Mouse (Mus musculus): ENCODE data around the gene Lgr6. TPM values are rescaled to one million over a fixed set of nuclear protein-coding genes. Genes with fewer than 3 reads are reported as not detected.

Lgr6 gene
- polyA plus RNA-seq, 1 experiment from 2014 or later = 0.35 TPM

GRCm38 (mm10) chr1:135146946-135147701 is 42.0 kb upstream of the Lgr6 start:
- Histone ChIP-seq H3K9me3 (ENCODE audit: control insufficient read depth, low read length) (no peaks in the 10 kb centered on the region), H3K9ac (ENCODE audit: low read length) (peak overlapping the region; percentile 95), H3K4me2 (replicated peaks; ENCODE audit: low read depth) (peak overlapping the region; percentile 81), H3K36me3 (ENCODE audit: control insufficient read depth, insufficient read depth, low read length) (no peaks in the 10 kb centered on the region), H3K4me3 (ENCODE audit: low read depth, low read length) (peak overlapping the region; percentile 98), H3K4me1 (replicated peaks; ENCODE audit: control insufficient read depth, insufficient read depth) (no peaks in the 10 kb centered on the region; the same call in 1 of the 2 replicates), H3K27me3 (ENCODE audit: control insufficient read depth, insufficient read depth, low read length) (no peaks in the 10 kb centered on the region), H3K27ac (replicated peaks) (peak overlapping the region; percentile 95)
- no peak for TF ChIP-seq CTCF (IDR thresholded peaks at IDR 0.05; ENCODE audit: low read depth)
- no peak for TF ChIP-seq EP300 (optimal IDR thresholded peaks at IDR 0.05)
- peak; percentile 85 for ATAC-seq (ENCODE audit: low FRiP score, low TSS enrichment)
- peak; percentile 88 for DNase-seq (ENCODE audit: low spot score)
- WGBS = 0% methylated on average over 61 of the region's 69 CpGs

- Histone ChIP-seq H3K9ac (ENCODE audit: low read length) (peak within 1 kb of the TSS; percentile 95), H3K4me1 (replicated peaks; ENCODE audit: control insufficient read depth, insufficient read depth) (no peaks in the 10 kb centered on the region; the same call in 1 of the 2 replicates), H3K4me3 (ENCODE audit: low read depth, low read length) (peak within 1 kb of the TSS; percentile 98), H3K9me3 (ENCODE audit: control insufficient read depth, low read length) (no peaks in the 10 kb centered on the region), H3K4me2 (replicated peaks; ENCODE audit: low read depth) (peak within 1 kb of the TSS; percentile 81), H3K27me3 (ENCODE audit: control insufficient read depth, insufficient read depth, low read length) (no peaks in the 10 kb centered on the region), H3K36me3 (ENCODE audit: control insufficient read depth, insufficient read depth, low read length) (no peaks in the 10 kb centered on the region), H3K27ac (replicated peaks) (peak within 1 kb of the TSS; percentile 95)
- DNase-seq (ENCODE audit: low spot score) (peak; percentile 88), ATAC-seq (ENCODE audit: low FRiP score, low TSS enrichment) (peak; percentile 86)
- TF ChIP-seq CTCF (IDR thresholded peaks at IDR 0.05; ENCODE audit: low read depth) = no peak
- no peak for TF ChIP-seq EP300 (optimal IDR thresholded peaks at IDR 0.05)
- WGBS = under 1% methylated on average over 65 of the region's 78 CpGs
These were observed 41.2 kb upstream of the Lgr6 start, which contains the start of gene Arl8a for GRCm38 (mm10) chr1:135146077-135146945. Gene Arl8a (plus strand): TSS chr1:135146824.

DNA sequence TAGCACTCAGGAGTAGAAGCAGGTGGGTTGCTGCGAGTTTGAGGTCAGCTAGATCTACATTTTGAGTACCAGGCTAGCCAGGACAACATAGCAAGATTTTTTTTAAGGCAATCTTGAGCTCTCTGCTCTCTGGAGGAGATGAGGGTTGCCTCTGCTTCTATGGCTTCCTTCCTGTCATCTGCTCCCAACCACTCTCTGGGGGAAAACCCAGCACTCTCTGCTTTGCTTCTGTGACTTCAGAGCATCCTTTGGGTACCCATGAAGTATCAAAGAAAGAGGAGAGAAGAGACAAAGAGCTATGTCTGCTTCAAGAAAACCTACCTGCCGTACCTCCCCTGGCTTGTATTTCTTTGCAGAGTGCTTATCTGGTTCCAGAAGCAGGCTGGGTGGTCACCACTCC is 38.9 kb upstream of the Lgr6 start:
- Histone ChIP-seq H3K4me1 (replicated peaks; ENCODE audit: control insufficient read depth, insufficient read depth) (no peaks in the 10 kb centered on the region), H3K27ac (replicated peaks) (no peak overlapping the region), H3K36me3 (ENCODE audit: control insufficient read depth, insufficient read depth, low read length) (no peaks in the 10 kb centered on the region), H3K9me3 (ENCODE audit: control insufficient read depth, low read length) (no peaks in the 10 kb centered on the region), H3K4me3 (ENCODE audit: low read depth, low read length) (no peak overlapping the region), H3K27me3 (ENCODE audit: control insufficient read depth, insufficient read depth, low read length) (no peaks in the 10 kb centered on the region), H3K9ac (ENCODE audit: low read length) (no peak overlapping the region), H3K4me2 (replicated peaks; ENCODE audit: low read depth) (no peak overlapping the region)
- 84% methylated on average over 2 of the region's 2 CpGs for WGBS
- no peak for DNase-seq (ENCODE audit: low spot score)
- ATAC-seq (ENCODE audit: low FRiP score, low TSS enrichment) = no peak
- TF ChIP-seq EP300 (optimal IDR thresholded peaks at IDR 0.05) = no peak
- no peak for TF ChIP-seq CTCF (IDR thresholded peaks at IDR 0.05; ENCODE audit: low read depth)

DNA sequence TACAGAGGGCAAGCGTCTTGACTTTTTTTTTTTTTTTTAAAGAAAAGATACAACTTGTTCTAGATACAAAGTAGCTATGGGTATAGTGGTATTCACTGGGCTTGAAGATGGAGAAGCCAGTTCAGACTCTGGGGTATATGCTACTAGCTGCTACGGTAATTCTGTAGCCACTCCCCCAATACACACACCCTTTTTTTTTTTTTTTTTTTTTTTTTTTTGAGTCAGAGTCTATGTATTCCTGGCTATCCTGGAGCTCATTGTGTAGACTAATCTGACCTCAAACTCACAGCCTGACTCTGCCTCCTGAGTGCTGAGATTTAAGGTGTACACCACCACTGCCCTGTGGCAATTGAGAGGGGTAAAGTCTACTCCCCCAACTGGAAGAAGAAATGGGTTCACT is 37.4 kb upstream of the Lgr6 start:
- TF ChIP-seq EP300 (optimal IDR thresholded peaks at IDR 0.05) (no peak), CTCF (IDR thresholded peaks at IDR 0.05; ENCODE audit: low read depth) (no peak)
- Histone ChIP-seq H3K36me3 (ENCODE audit: control insufficient read depth, insufficient read depth, low read length) (no peaks in the 10 kb centered on the region), H3K9me3 (ENCODE audit: control insufficient read depth, low read length) (no peaks in the 10 kb centered on the region), H3K4me3 (ENCODE audit: low read depth, low read length) (no peak overlapping the region), H3K27ac (replicated peaks) (no peak overlapping the region), H3K4me2 (replicated peaks; ENCODE audit: low read depth) (no peak overlapping the region), H3K27me3 (ENCODE audit: control insufficient read depth, insufficient read depth, low read length) (no peaks in the 10 kb centered on the region), H3K9ac (ENCODE audit: low read length) (no peak overlapping the region), H3K4me1 (replicated peaks; ENCODE audit: control insufficient read depth, insufficient read depth) (no peaks in the 10 kb centered on the region)
- ATAC-seq (ENCODE audit: low FRiP score, low TSS enrichment) (no peak), DNase-seq (ENCODE audit: low spot score) (no peak)
- WGBS = 46% methylated on average over 2 of the region's 2 CpGs

GRCm38 (mm10) chr1:135139906-135140305 is 34.8 kb upstream of the Lgr6 start:
- 63% methylated on average over 2 of the region's 2 CpGs for WGBS
- H3K9ac ChIP-seq (ENCODE audit: low read length) = no peak overlapping the region
- no peak for ATAC-seq (ENCODE audit: low FRiP score, low TSS enrichment)
- H3K27ac ChIP-seq (replicated peaks) = no peak overlapping the region
- H3K27me3 ChIP-seq (ENCODE audit: control insufficient read depth, insufficient read depth, low read length) = no peaks in the 10 kb centered on the region
- H3K9me3 ChIP-seq (ENCODE audit: control insufficient read depth, low read length) = no peaks in the 10 kb centered on the region
- H3K36me3 ChIP-seq (ENCODE audit: control insufficient read depth, insufficient read depth, low read length) = no peaks in the 10 kb centered on the region
- H3K4me1 ChIP-seq (replicated peaks; ENCODE audit: control insufficient read depth, insufficient read depth) = no peaks in the 10 kb centered on the region
- TF ChIP-seq CTCF (IDR thresholded peaks at IDR 0.05; ENCODE audit: low read depth) (no peak), EP300 (optimal IDR thresholded peaks at IDR 0.05) (no peak)
- DNase-seq (ENCODE audit: low spot score) = no peak
- H3K4me2 ChIP-seq (replicated peaks; ENCODE audit: low read depth) = no peak overlapping the region
- H3K4me3 ChIP-seq (ENCODE audit: low read depth, low read length) = no peak overlapping the region
